Mouse (Mus musculus) neutrophil, adult 5-6 weeks (primary cell): ENCODE data around the gene Rpl22. TPM values are rescaled to one million over a fixed set of nuclear protein-coding genes. Genes with fewer than 3 reads are reported as not detected.

Source experiments
- ATAC-seq: fragments of 151-379, 151-347 bp; 2 replicates; pipeline ENCODE4 v1.8.0; 2017; ENCODE audit warnings: mild to moderate bottlenecking, moderate TSS enrichment; ENCODE audit not compliant: insufficient number of reproducible peaks, poor library complexity, low FRiP score, severe bottlenecking; ENCODE audit errors: extremely low read depth
- total RNA-seq: library from RNA; stranded (forward); fragments of 200-1000 nt; gene quantifications from 2 replicates; pipeline ENCODE4 v1.2.3, GENCODE M21; 2017

The Rpl22 gene
- 782 and 849 TPM in 2 replicates for total RNA-seq

- peak; percentile 96 for ATAC-seq
These were observed at the start of gene Rpl22 for GRCm38 (mm10) chr4:152325574-152326411. Gene Rpl22 (plus strand): TSS chr4:152325742.

- no peak for ATAC-seq
These were observed 48.9 kb upstream of the Rpl22 start for GRCm38 (mm10) chr4:152276389-152277347.

GRCm38 (mm10) chr4:152277916-152278315 is 47.6 kb upstream of the Rpl22 start:
- no peak for ATAC-seq

GRCm38 (mm10) chr4:152278986-152279385 is 46.6 kb upstream of the Rpl22 start:
- ATAC-seq: no peak

- no peak for ATAC-seq
These were observed 43.9 kb upstream of the Rpl22 start for GRCm38 (mm10) chr4:152281601-152282000.

- ATAC-seq: no peak
These were observed 42.8 kb upstream of the Rpl22 start for GRCm38 (mm10) chr4:152282721-152283120.

- ATAC-seq: peak; percentile 50; the same call in 1 of the 2 replicates
These were observed 42.2 kb upstream of the Rpl22 start for GRCm38 (mm10) chr4:152283186-152283950.

- ATAC-seq: no peak
These were observed 40.0 kb upstream of the Rpl22 start for GRCm38 (mm10) chr4:152285505-152285904.

GRCm38 (mm10) chr4:152286183-152286582 is 39.4 kb upstream of the Rpl22 start:
- ATAC-seq: no peak

GRCm38 (mm10) chr4:152286887-152287286 is 38.7 kb upstream of the Rpl22 start:
- ATAC-seq: no peak

- no peak for ATAC-seq
These were observed 38.0 kb upstream of the Rpl22 start for GRCm38 (mm10) chr4:152287317-152288120.

GRCm38 (mm10) chr4:152288398-152288945 is 37.1 kb upstream of the Rpl22 start:
- no peak for ATAC-seq

GRCm38 (mm10) chr4:152290385-152290784 is 35.2 kb upstream of the Rpl22 start:
- no peak for ATAC-seq

GRCm38 (mm10) chr4:152290991-152291390 is 34.6 kb upstream of the Rpl22 start:
- ATAC-seq: no peak

- no peak for ATAC-seq
These were observed 34.0 kb upstream of the Rpl22 start, which contains the start of gene Hes3 for GRCm38 (mm10) chr4:152291562-152291961. Gene Hes3 (minus strand): TSS chr4:152291662.

GRCm38 (mm10) chr4:152292102-152292765 is 33.3 kb upstream of the Rpl22 start:
- ATAC-seq: no peak

GRCm38 (mm10) chr4:152294188-152294929 is 31.2 kb upstream of the Rpl22 start:
- no peak for ATAC-seq
